Comparison of ENCODE assay signal across 9 mouse cellular contexts in genomic region chr5:123975668-123976180, GRCm38 (mm10). TPM values are rescaled to one million over a fixed set of nuclear protein-coding genes. Genes with fewer than 3 reads are reported as not detected.
DNase-seq lines count a peak whose midpoint lies in the region; ATAC-seq and TF ChIP-seq lines count a peak whose summit lies in the region.
"Had no signal": no experiment of that assay in that cellular context is flagged by ENCODE, and none has a peak within 500 bp of the region (broad histone marks: within the 10 kb centered on the region; RNA-seq: fewer than 3 reads in every experiment).

No protein-coding gene starts in this region.

- peaks cover 16% of the 10 kb centered on the region for H3K4me1 ChIP-seq in heart, adult 2 months (ENCODE audit: control insufficient read depth, insufficient read depth, low read length)
- H3K4me1 ChIP-seq in kidney, embryonic 14.5 days (ENCODE audit: control insufficient read depth, insufficient read depth, low read length) = peaks cover 31% of the 10 kb centered on the region; the same call in 1 of the 2 replicates
- peaks cover 17% of the 10 kb centered on the region for H3K4me1 ChIP-seq in lung, postnatal 0 days (ENCODE audit: insufficient read depth, low read depth, low read length)

- peak overlapping the region; percentile 93; the same call in 1 of the 2 replicates for H3K4me2 ChIP-seq in kidney, embryonic 14.5 days (replicated peaks; ENCODE audit: low read depth, low read length)
- H3K4me2 ChIP-seq in lung, postnatal 0 days (replicated peaks; ENCODE audit: low read depth, low read length) = peak overlapping the region; percentile 98
- H3K4me2 ChIP-seq: embryonic facial prominence, embryonic 13.5 days had no signal

- intact Hi-C loops in heart, adult 2 months (cut with DNase I) = loop anchor here (2.0 kb wide), 1 partner anchor 15 kb away; no protein-coding TSS in a partner anchor
- intact Hi-C loops in heart, postnatal 36 days (cut with DNase I) = no loop called here

- no peaks in the 10 kb centered on the region; the same call in 1 of the 2 replicates for H3K36me3 ChIP-seq in heart, adult 2 months (ENCODE audit: control insufficient read depth, insufficient read depth, low read length)
- H3K36me3 ChIP-seq in C2C12 (ENCODE audit: control insufficient read depth, insufficient read depth) = no peaks in the 10 kb centered on the region
- H3K36me3 ChIP-seq in kidney, embryonic 14.5 days (ENCODE audit: control insufficient read depth, insufficient read depth, low read length) = no peaks in the 10 kb centered on the region
- H3K36me3 ChIP-seq in lung, postnatal 0 days (ENCODE audit: insufficient read depth, low read length) = no peaks in the 10 kb centered on the region
- H3K36me3 ChIP-seq: embryonic facial prominence, embryonic 13.5 days had no signal

- TF ChIP-seq CTCF in heart, adult 2 months (IDR thresholded peaks at IDR 0.05) = no peak
- no peak for TF ChIP-seq CTCF in C2C12 (IDR thresholded peaks at IDR 0.05; ENCODE audit: control insufficient read depth, insufficient read depth, insufficient read length)
- TF ChIP-seq CTCF in lung, postnatal 0 days (IDR thresholded peaks at IDR 0.05) = no peak

- H3K79me2 ChIP-seq in heart, adult 2 months (replicated peaks; ENCODE audit: control insufficient read depth, insufficient read depth, low read length) = no peaks in the 10 kb centered on the region
- H3K79me2 ChIP-seq in C2C12 (ENCODE audit: control insufficient read depth, insufficient read depth) = peaks cover 56% of the 10 kb centered on the region

- peak overlapping the region; percentile 2; the same call in 1 of the 2 replicates for H3K4me3 ChIP-seq in heart, adult 2 months
- H3K4me3 ChIP-seq in C2C12 (ENCODE audit: insufficient read depth, poor library complexity, severe bottlenecking) = no peak overlapping the region
- no peak overlapping the region for H3K4me3 ChIP-seq in kidney, embryonic 14.5 days (ENCODE audit: low read length)
- H3K4me3 ChIP-seq in lung, postnatal 0 days (ENCODE audit: low read depth, low read length) = no peak overlapping the region
- H3K4me3 ChIP-seq: embryonic facial prominence, embryonic 13.5 days had no signal

- peak in 1 of 2 experiments; percentile 27 for DNase-seq in heart, adult 2 months
- DNase-seq in heart, postnatal 36 days = no peak
- peak; percentile 91 for DNase-seq in lung, postnatal 0 days (ENCODE audit: low spot score)
- no peak for DNase-seq in c-Kit-positive CD71-positive TER-119-positive erythroid progenitor cells, embryonic 14.5 days (ENCODE audit: low spot score)
- DNase-seq in adrenal gland, postnatal 14 days = no peak
- DNase-seq in layer of hippocampus, adult 8-10 months (ENCODE audit: low spot score in 2 of 2) = no peak

- no peak for TF ChIP-seq EP300 in heart, adult 2 months (IDR thresholded peaks at IDR 0.05; ENCODE audit: insufficient read depth, low read depth, low read length)
- TF ChIP-seq EP300 in lung, postnatal 0 days (IDR thresholded peaks at IDR 0.05) = peak; percentile 49; the same call in 1 of the 2 replicates

- H3K79me3 ChIP-seq in C2C12 (ENCODE audit: low read depth) = peaks cover 18% of the 10 kb centered on the region

- H3K27ac ChIP-seq in heart, adult 2 months = peak overlapping the region; percentile 33
- peak overlapping the region; percentile 62 for H3K27ac ChIP-seq in kidney, embryonic 14.5 days (ENCODE audit: low read depth, low read length)
- peak overlapping the region; percentile 75 for H3K27ac ChIP-seq in lung, postnatal 0 days (ENCODE audit: low read length)
- H3K27ac ChIP-seq: embryonic facial prominence, embryonic 13.5 days had no signal

- no peaks in the 10 kb centered on the region for H3K9me3 ChIP-seq in kidney, embryonic 14.5 days (ENCODE audit: control insufficient read depth, low read length)
- H3K9me3 ChIP-seq in lung, postnatal 0 days (ENCODE audit: low read length) = no peaks in the 10 kb centered on the region
- H3K9me3 ChIP-seq: embryonic facial prominence, embryonic 13.5 days had no signal

- ATAC-seq in kidney, embryonic 14.5 days (ENCODE audit: low FRiP score, low TSS enrichment) = no peak
- peak; percentile 83 for ATAC-seq in lung, postnatal 0 days

- H3K27me3 ChIP-seq in heart, adult 2 months (ENCODE audit: control insufficient read depth, insufficient read depth, low read length) = no peaks in the 10 kb centered on the region
- no peaks in the 10 kb centered on the region for H3K27me3 ChIP-seq in C2C12 (ENCODE audit: control insufficient read depth, insufficient read depth, insufficient read length)
- H3K27me3 ChIP-seq in kidney, embryonic 14.5 days (ENCODE audit: control insufficient read depth, insufficient read depth, low read length) = peaks cover 9% of the 10 kb centered on the region; the same call in 1 of the 2 replicates
- no peaks in the 10 kb centered on the region for H3K27me3 ChIP-seq in lung, postnatal 0 days (replicated peaks; ENCODE audit: insufficient read depth, low read length)

- no peak for TF ChIP-seq POLR2A in heart, adult 2 months (IDR thresholded peaks at IDR 0.05; ENCODE audit: insufficient read depth, low read depth, low read length)

- H3K9ac ChIP-seq in heart, adult 2 months (ENCODE audit: low read depth, low read length) = peak overlapping the region; percentile 2; the same call in 1 of the 2 replicates
- no peak overlapping the region for H3K9ac ChIP-seq in kidney, embryonic 14.5 days (ENCODE audit: low read depth, low read length)
- no peak overlapping the region for H3K9ac ChIP-seq in lung, postnatal 0 days (replicated peaks; ENCODE audit: low read depth)
- H3K9ac ChIP-seq: embryonic facial prominence, embryonic 13.5 days had no signal

- 45% methylated on average over 6 of the region's 6 CpGs for WGBS in heart, adult 2 months
- WGBS in kidney, embryonic 14.5 days = 58% methylated on average over 6 of the region's 6 CpGs
- WGBS in lung, postnatal 0 days = 30% methylated on average over 6 of the region's 6 CpGs

- no peak overlapping the region for H3ac ChIP-seq in C2C12 (ENCODE audit: control insufficient read depth, insufficient read length, low read depth)

TF ChIP-seq in C2C12, 6 proteins besides CTCF, POLR2A, EP300 and RAD21:
- TF ChIP-seq USF1 (IDR thresholded peaks at IDR 0.05; ENCODE audit: low read depth) = no peak
- TF ChIP-seq MYOD1 (IDR thresholded peaks at IDR 0.05; ENCODE audit: control insufficient read depth, insufficient read length, low read depth) = peak; percentile 59

RNA-seq across cellular contexts. Expression of gene Hip1r, which starts 2.3 kb away (rescaled TPM):
- 10 to 100 TPM; 16.3 to 16.7 TPM for total RNA-seq in heart, adult 2 months (2021)
- polyA plus RNA-seq in heart, adult 2 months (2012; rRNA removed) = 7.0 and 7.9 TPM in 2 replicates
- total RNA-seq in heart, postnatal 36 days (2021) = 10 to 100 TPM in 1 of 2 experiments, 1 to 10 TPM in 1; 8.6 to 17.0 TPM
- 24.3 TPM for polyA plus RNA-seq in C2C12 (2012; fragmentation: generic; extraction: Trizol)
- polyA plus RNA-seq in kidney, embryonic 14.5 days (2014; fragmentation: Nextera tagmentation; extraction: Ambion mirVana) = 11.0 and 13.0 TPM in 2 replicates
- polyA plus RNA-seq in lung, postnatal 0 days (2015; fragmentation: Nextera tagmentation; extraction: Ambion mirVana) = 20.0 and 22.7 TPM in 2 replicates
- total RNA-seq in adrenal gland, postnatal 14 days (2021) = 18.0 and 26.6 TPM in 2 replicates
- 10 to 100 TPM; 33.5 to 47.0 (median 44.6) TPM for total RNA-seq in layer of hippocampus, adult 8-10 months (2022)

RNA-seq across cellular contexts. Expression of gene Ccdc62, which starts 45.2 kb away (rescaled TPM):
- 1 to 10 TPM; 1.9 to 2.5 TPM for total RNA-seq in heart, adult 2 months (2021)
- 2.0 and 3.7 TPM in 2 replicates for polyA plus RNA-seq in heart, adult 2 months (2012; rRNA removed)
- 1 to 10 TPM; 2.6 to 3.7 TPM for total RNA-seq in heart, postnatal 36 days (2021)
- 2.5 TPM for polyA plus RNA-seq in C2C12 (2012; fragmentation: generic; extraction: Trizol)
- 6.2 and 7.3 TPM in 2 replicates for polyA plus RNA-seq in kidney, embryonic 14.5 days (2014; fragmentation: Nextera tagmentation; extraction: Ambion mirVana)
- polyA plus RNA-seq in lung, postnatal 0 days (2015; fragmentation: Nextera tagmentation; extraction: Ambion mirVana) = 5.9 and 6.3 TPM in 2 replicates
- total RNA-seq in adrenal gland, postnatal 14 days (2021) = 4.7 and 5.0 TPM in 2 replicates
- total RNA-seq in layer of hippocampus, adult 8-10 months (2022) = 1 to 10 TPM; 2.1 to 7.2 (median 5.2) TPM

RNA-seq across cellular contexts. Expression of gene Gm43518, which starts 48.5 kb away (rescaled TPM):
- under 1 TPM in 1 of 2 experiments, not detected in 1; 0.47 TPM for total RNA-seq in heart, adult 2 months (2021)
- 1.1 TPM in 1 of 2 replicates, not detected in the other for polyA plus RNA-seq in heart, adult 2 months (2012; rRNA removed)
- not detected for total RNA-seq in heart, postnatal 36 days (2021)
- polyA plus RNA-seq in C2C12 (2012; fragmentation: generic; extraction: Trizol) = not detected
- 0.89 and 3.8 TPM in 2 replicates for polyA plus RNA-seq in kidney, embryonic 14.5 days (2014; fragmentation: Nextera tagmentation; extraction: Ambion mirVana)
- 0.24 and 1.2 TPM in 2 replicates for polyA plus RNA-seq in lung, postnatal 0 days (2015; fragmentation: Nextera tagmentation; extraction: Ambion mirVana)
- total RNA-seq in adrenal gland, postnatal 14 days (2021) = 1.7 TPM in 1 of 2 replicates, not detected in the other
- total RNA-seq in layer of hippocampus, adult 8-10 months (2022) = 1 to 10 TPM in 3 of 4 experiments, under 1 TPM in 1; 0.87 to 2.4 (median 1.9) TPM

RNA-seq across cellular contexts. Expression of gene Vps37b, which starts 56.3 kb away (rescaled TPM):
- total RNA-seq in heart, adult 2 months (2021) = 10 to 100 TPM; 16.0 to 16.7 TPM
- 22.7 and 29.4 TPM in 2 replicates for polyA plus RNA-seq in heart, adult 2 months (2012; rRNA removed)
- total RNA-seq in heart, postnatal 36 days (2021) = 10 to 100 TPM; 19.6 to 25.0 TPM
- 40.7 TPM for polyA plus RNA-seq in C2C12 (2012; fragmentation: generic; extraction: Trizol)
- 20.2 and 27.6 TPM in 2 replicates for polyA plus RNA-seq in kidney, embryonic 14.5 days (2014; fragmentation: Nextera tagmentation; extraction: Ambion mirVana)
- 28.5 and 31.0 TPM in 2 replicates for polyA plus RNA-seq in lung, postnatal 0 days (2015; fragmentation: Nextera tagmentation; extraction: Ambion mirVana)
- total RNA-seq in adrenal gland, postnatal 14 days (2021) = 65.2 and 85.1 TPM in 2 replicates
- 10 to 100 TPM; 35.9 to 39.4 (median 36.6) TPM for total RNA-seq in layer of hippocampus, adult 8-10 months (2022)
